Mouse (Mus musculus) kidney, adult 10 weeks (tissue): ENCODE measurements around the gene Lrrc8c. TPM values are rescaled to one million over a fixed set of nuclear protein-coding genes. Genes with fewer than 3 reads are reported as not detected.

Source experiments
- polyA plus RNA-seq: library from polyadenylated mRNA; stranded (reverse); fragments of 350-450 nt; fragmentation: Illumina TruSeq; extraction: RNeasy Lipid Tissue Mini Kit (QIAGEN cat#74804); gene quantifications from one replicate; pipeline ENCODE4 v1.2.3, GENCODE M21; 2014; ENCODE audit warnings: low read depth, low replicate concordance

Lrrc8c gene
- 8.5 TPM for polyA plus RNA-seq

GRCm38 (mm10) chr5:105519096-105519975, at the start of gene Lrrc8c:
Gene Lrrc8c (plus strand): TSS chr5:105519388.

Other genes with a start within 250 kb of the Lrrc8c start
- 1.2 TPM for gene Gm43302, start 225.7 kb upstream of the Lrrc8c start, polyA plus RNA-seq
- 13.9 TPM for gene Gbp6, start 225.7 kb upstream of the Lrrc8c start, polyA plus RNA-seq
- 59.9 TPM for gene Lrrc8b, start 103.6 kb upstream of the Lrrc8c start, polyA plus RNA-seq
- 62.4 TPM for gene Lrrc8d, start 180.6 kb downstream of the Lrrc8c start, polyA plus RNA-seq